Mouse (Mus musculus): ENCODE data around the gene Wdfy2. TPM values are rescaled to one million over a fixed set of nuclear protein-coding genes. Genes with fewer than 3 reads are reported as not detected.

Gene Wdfy2
- polyA plus RNA-seq, 2 experiments: 10.9 to 12.8 TPM

- ATAC-seq (ENCODE audit: low FRiP score, low read depth) (no peak), DNase-seq (ENCODE audit: low spot score) (no peak)
- Histone ChIP-seq H3K27me3 (ENCODE audit: control insufficient read depth, insufficient read depth, low read length) (no peaks in the 10 kb centered on the region), H3K9me3 (ENCODE audit: control insufficient read depth, low read length) (no peaks in the 10 kb centered on the region), H3K27ac (replicated peaks; ENCODE audit: low read depth, low read length) (no peak overlapping the region), H3K4me1 (ENCODE audit: control insufficient read depth, insufficient read depth, low read length) (no peaks in the 10 kb centered on the region), H3K9ac (ENCODE audit: low read depth, low read length, severe bottlenecking) (no peak overlapping the region), H3K36me3 (ENCODE audit: control insufficient read depth, insufficient read depth, low read length) (no peaks in the 10 kb centered on the region), H3K4me3 (replicated peaks; ENCODE audit: low read length) (no peak overlapping the region), H3K4me2 (replicated peaks; ENCODE audit: low read depth, low read length, severe bottlenecking) (no peak overlapping the region)
- WGBS: 82% methylated on average over 5 of the region's 5 CpGs
- TF ChIP-seq POLR2A (IDR thresholded peaks at IDR 0.05; ENCODE audit: borderline replicate concordance, extremely low read depth, insufficient read depth, insufficient read length): no peak
Measured at GRCm38 (mm10) chr14:62908550-62908949, 71.1 kb downstream of the Wdfy2 start.

GRCm38 (mm10) chr14:62910859-62911258, 73.4 kb downstream of the Wdfy2 start:
- no peak for ATAC-seq (ENCODE audit: low FRiP score, low read depth)
- H3K27ac ChIP-seq (replicated peaks; ENCODE audit: low read depth, low read length): no peak overlapping the region
- WGBS: 77% methylated on average over 4 of the region's 4 CpGs

GRCm38 (mm10) chr14:62915146-62915685, 77.7 kb downstream of the Wdfy2 start:
- ATAC-seq (ENCODE audit: low FRiP score, low read depth) (no peak), DNase-seq (ENCODE audit: low spot score) (no peak)
- Histone ChIP-seq H3K27ac (replicated peaks; ENCODE audit: low read depth, low read length) (no peak overlapping the region), H3K4me3 (replicated peaks; ENCODE audit: low read length) (no peak overlapping the region), H3K27me3 (ENCODE audit: control insufficient read depth, insufficient read depth, low read length) (no peaks in the 10 kb centered on the region), H3K36me3 (ENCODE audit: control insufficient read depth, insufficient read depth, low read length) (no peaks in the 10 kb centered on the region), H3K4me2 (replicated peaks; ENCODE audit: low read depth, low read length, severe bottlenecking) (no peak overlapping the region), H3K9ac (ENCODE audit: low read depth, low read length, severe bottlenecking) (no peak overlapping the region), H3K9me3 (ENCODE audit: control insufficient read depth, low read length) (no peaks in the 10 kb centered on the region), H3K4me1 (ENCODE audit: control insufficient read depth, insufficient read depth, low read length) (no peaks in the 10 kb centered on the region)
- no peak for TF ChIP-seq POLR2A (IDR thresholded peaks at IDR 0.05; ENCODE audit: borderline replicate concordance, extremely low read depth, insufficient read depth, insufficient read length)
- 84% methylated on average over 6 of the region's 6 CpGs for WGBS

More at GRCm38 (mm10) chr14:62910859-62911258, 73.4 kb downstream of the Wdfy2 start:
- Histone ChIP-seq H3K9me3 (ENCODE audit: control insufficient read depth, low read length) (no peaks in the 10 kb centered on the region), H3K36me3 (ENCODE audit: control insufficient read depth, insufficient read depth, low read length) (no peaks in the 10 kb centered on the region), H3K4me3 (replicated peaks; ENCODE audit: low read length) (no peak overlapping the region), H3K9ac (ENCODE audit: low read depth, low read length, severe bottlenecking) (no peak overlapping the region), H3K4me2 (replicated peaks; ENCODE audit: low read depth, low read length, severe bottlenecking) (no peak overlapping the region), H3K4me1 (ENCODE audit: control insufficient read depth, insufficient read depth, low read length) (no peaks in the 10 kb centered on the region), H3K27me3 (ENCODE audit: control insufficient read depth, insufficient read depth, low read length) (no peaks in the 10 kb centered on the region)
- TF ChIP-seq POLR2A (IDR thresholded peaks at IDR 0.05; ENCODE audit: borderline replicate concordance, extremely low read depth, insufficient read depth, insufficient read length): no peak
- no peak for DNase-seq (ENCODE audit: low spot score)

- TF ChIP-seq POLR2A (IDR thresholded peaks at IDR 0.05; ENCODE audit: borderline replicate concordance, extremely low read depth, insufficient read depth, insufficient read length): no peak
- WGBS: 89% methylated on average over 10 of the region's 10 CpGs
- no peaks in the 10 kb centered on the region for H3K27me3 ChIP-seq (ENCODE audit: control insufficient read depth, insufficient read depth, low read length)
- H3K4me3 ChIP-seq (replicated peaks; ENCODE audit: low read length): no peak overlapping the region
- DNase-seq (ENCODE audit: low spot score): no peak
- H3K36me3 ChIP-seq (ENCODE audit: control insufficient read depth, insufficient read depth, low read length): no peaks in the 10 kb centered on the region
- ATAC-seq (ENCODE audit: low FRiP score, low read depth): no peak
- no peaks in the 10 kb centered on the region for H3K4me1 ChIP-seq (ENCODE audit: control insufficient read depth, insufficient read depth, low read length)
- H3K27ac ChIP-seq (replicated peaks; ENCODE audit: low read depth, low read length): no peak overlapping the region
- H3K9ac ChIP-seq (ENCODE audit: low read depth, low read length, severe bottlenecking): no peak overlapping the region
- no peak overlapping the region for H3K4me2 ChIP-seq (replicated peaks; ENCODE audit: low read depth, low read length, severe bottlenecking)
- no peaks in the 10 kb centered on the region for H3K9me3 ChIP-seq (ENCODE audit: control insufficient read depth, low read length)
Measured at GRCm38 (mm10) chr14:62916488-62917034, 79.1 kb downstream of the Wdfy2 start.

- Histone ChIP-seq H3K27me3 (ENCODE audit: control insufficient read depth, insufficient read depth, low read length) (no peaks in the 10 kb centered on the region), H3K9me3 (ENCODE audit: control insufficient read depth, low read length) (no peaks in the 10 kb centered on the region), H3K9ac (ENCODE audit: low read depth, low read length, severe bottlenecking) (no peak overlapping the region), H3K4me3 (replicated peaks; ENCODE audit: low read length) (no peak overlapping the region), H3K4me2 (replicated peaks; ENCODE audit: low read depth, low read length, severe bottlenecking) (no peak overlapping the region), H3K27ac (replicated peaks; ENCODE audit: low read depth, low read length) (no peak overlapping the region), H3K36me3 (ENCODE audit: control insufficient read depth, insufficient read depth, low read length) (0 out of 2 replicates have a peak, but pooled peaks cover 2% of the 10 kb centered on the region), H3K4me1 (ENCODE audit: control insufficient read depth, insufficient read depth, low read length) (no peaks in the 10 kb centered on the region)
- TF ChIP-seq POLR2A (IDR thresholded peaks at IDR 0.05; ENCODE audit: borderline replicate concordance, extremely low read depth, insufficient read depth, insufficient read length): no peak
- WGBS: 86% methylated on average over 5 of the region's 5 CpGs
- ATAC-seq (ENCODE audit: low FRiP score, low read depth) (no peak), DNase-seq (ENCODE audit: low spot score) (no peak)
Measured at GRCm38 (mm10) chr14:62921401-62921800, 83.9 kb downstream of the Wdfy2 start.

Data from limb, embryonic 14.5 days (tissue).